Mouse (Mus musculus) hematopoietic stem cell, adult 5-6 weeks (primary cell): ENCODE measurements around the gene Cubn. TPM values are rescaled to one million over a fixed set of nuclear protein-coding genes. Genes with fewer than 3 reads are reported as not detected.
A peak's percentile ranks its signal among the peaks of the same experiment; 100 is the strongest.

Source experiments
- ATAC-seq, 2 experiments: fragments of 125-278 bp in 1 of 2; replicated peaks in 1 of 2; 2 replicates each; pipeline ENCODE4 v1.8.0; 2016 to 2017; ENCODE audit warnings: inconsistent platforms in 2 of 2, mild to moderate bottlenecking in 2 of 2, moderate number of reproducible peaks in 2 of 2, low read depth in 1 of 2, moderate TSS enrichment in 1 of 2; ENCODE audit not compliant: low FRiP score in 2 of 2, poor library complexity in 2 of 2, severe bottlenecking in 2 of 2, insufficient read depth in 1 of 2, low TSS enrichment in 1 of 2
- total RNA-seq: library from RNA; stranded (forward); fragments of 172-1452, 232-1000 nt; gene quantifications from 2 replicates; pipeline ENCODE4 v1.2.3, GENCODE M21; 2017

The Cubn gene
- total RNA-seq, 1 experiment from 2014 or later, result not detected

- peak; percentile 8 to 18; a peak in 1 of 4 replicates for ATAC-seq
Observed at GRCm38 (mm10) chr2:13233902-13234301, 257.7 kb downstream of the Cubn start.

DNA sequence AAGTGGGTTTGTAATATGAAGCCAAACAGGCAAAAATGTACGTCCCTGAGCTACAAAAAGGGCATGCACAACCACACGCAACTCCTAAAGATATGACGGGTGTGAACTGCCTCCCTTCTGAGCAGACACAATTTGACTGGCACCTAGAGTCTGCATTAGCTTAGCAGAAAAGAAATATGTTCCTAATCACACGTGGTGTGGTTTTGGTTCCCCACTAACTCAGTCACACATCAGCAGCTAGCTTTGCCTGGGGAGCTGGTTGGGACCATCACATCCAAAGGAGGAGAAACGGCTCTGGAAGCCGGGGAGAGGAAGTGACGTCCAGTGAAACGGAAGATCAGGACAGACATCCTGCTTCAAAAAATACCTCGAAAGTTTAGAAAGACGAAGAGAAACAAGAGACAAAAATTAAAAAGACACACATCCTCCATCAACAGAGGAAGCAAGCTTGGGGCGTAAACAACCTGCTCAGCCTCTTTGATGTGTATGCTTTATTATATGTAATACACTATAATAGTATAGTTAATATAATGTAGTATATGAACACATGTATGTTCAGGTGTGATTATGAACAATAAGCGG is 258.3 kb downstream of the Cubn start:
- peak; percentile 24 to 38 for ATAC-seq

GRCm38 (mm10) chr2:13232305-13232704 is 259.3 kb downstream of the Cubn start:
- no peak for ATAC-seq

- ATAC-seq, result no peak
Observed at GRCm38 (mm10) chr2:13229686-13230085, 261.9 kb downstream of the Cubn start.

Other genes starting within 250 kb of the Cubn start
- 133 and 140 TPM in 2 replicates for gene Rsu1, start 220.4 kb downstream of the Cubn start, total RNA-seq
- 7.2 and 9.4 TPM in 2 replicates for gene Trdmt1, start 52.9 kb upstream of the Cubn start, total RNA-seq
- gene Vim, start 82.1 kb upstream of the Cubn start, total RNA-seq, result 674 and 678 TPM in 2 replicates